Mouse (Mus musculus) heart, adult 8-10 months (tissue): ENCODE results near the gene Mcu. TPM values are rescaled to one million over a fixed set of nuclear protein-coding genes. Genes with fewer than 3 reads are reported as not detected.

Source experiments
- DNase-seq: peaks from one replicate; pipeline ENCODE4 v3.0.0; 2022; ENCODE audit warnings: low spot score
- total RNA-seq, 4 experiments: library from RNA; stranded (reverse); gene quantifications; 2 replicates each; pipeline ENCODE4 v1.2.4; 2022

Gene Mcu
- total RNA-seq, 4 experiments from 2014 or later: 19.4 to 25.7 (median 23.9) TPM

- no peak for DNase-seq
Measured at GRCm38 (mm10) chr10:59430701-59431218, 185.7 kb downstream of the Mcu start.

- no peak for DNase-seq
Measured at GRCm38 (mm10) chr10:59429448-59430135, 186.9 kb downstream of the Mcu start.

- no peak for DNase-seq
Measured at GRCm38 (mm10) chr10:59426371-59426770, 190.1 kb downstream of the Mcu start.

GRCm38 (mm10) chr10:59425369-59425768 lies 191.1 kb downstream of the Mcu start:
- peak; percentile 69 for DNase-seq

- DNase-seq: no peak
Measured at GRCm38 (mm10) chr10:59424453-59424852, 192.0 kb downstream of the Mcu start.

GRCm38 (mm10) chr10:59419516-59419915 lies 197.0 kb downstream of the Mcu start:
- DNase-seq: no peak

GRCm38 (mm10) chr10:59416623-59417022 lies 199.9 kb downstream of the Mcu start:
- no peak for DNase-seq

GRCm38 (mm10) chr10:59413711-59414110 lies 202.8 kb downstream of the Mcu start:
- no peak for DNase-seq

- DNase-seq: no peak
Measured at GRCm38 (mm10) chr10:59410264-59410663, 206.2 kb downstream of the Mcu start.

- DNase-seq: no peak
Measured at GRCm38 (mm10) chr10:59408499-59408898, 208.0 kb downstream of the Mcu start.

GRCm38 (mm10) chr10:59403793-59404149 lies 212.7 kb downstream of the Mcu start:
- no peak for DNase-seq

GRCm38 (mm10) chr10:59402899-59403792 lies 213.3 kb downstream of the Mcu start, which contains the start of gene Pla2g12b:
Gene Pla2g12b, plus strand, starts transcription at chr10:59403660.
- no peak for DNase-seq

Other genes starting within 250 kb of the Mcu start
- gene Gm10273, start 221.1 kb downstream of the Mcu start, total RNA-seq: 100 to 1,000 TPM; 109 to 153 (median 139) TPM
- gene Pla2g12b, start 213.0 kb downstream of the Mcu start, total RNA-seq: not detected
- gene Oit3, start 174.9 kb downstream of the Mcu start, total RNA-seq: under 1 TPM in 1 of 4 experiments, not detected in 3; 0.31 TPM
- not detected for gene Gm10322, start 629 bp downstream of the Mcu start, total RNA-seq
- gene Micu1, start 85.8 kb upstream of the Mcu start, total RNA-seq: 10 to 100 TPM; 20.9 to 27.4 (median 22.2) TPM